Mouse (Mus musculus) left cerebral cortex, postnatal 10 days (tissue): ENCODE measurements around the gene Spem1. TPM values are rescaled to one million over a fixed set of nuclear protein-coding genes. Genes with fewer than 3 reads are reported as not detected.

Experiments
- DNase-seq, 2 experiments: peaks; one replicate each; pipeline ENCODE4 v3.0.0; 2021 to 2022; ENCODE audit warnings: low spot score in 2 of 2, mixed read lengths in 1 of 2; ENCODE audit errors: extremely low spot score in 1 of 2
- intact Hi-C: fragments of 180-260 bp; cut with DNase I; formaldehyde crosslinking; loops from one replicate; pipeline ENCODE4 v1.15.1; 2025
- total RNA-seq, 2 experiments: library from RNA; stranded (reverse); gene quantifications; 2 replicates each; pipeline ENCODE4 v1.2.3; 2021

Spem1 gene
- total RNA-seq, 2 experiments from 2014 or later, result 0.45 to 0.57 TPM

DNA sequence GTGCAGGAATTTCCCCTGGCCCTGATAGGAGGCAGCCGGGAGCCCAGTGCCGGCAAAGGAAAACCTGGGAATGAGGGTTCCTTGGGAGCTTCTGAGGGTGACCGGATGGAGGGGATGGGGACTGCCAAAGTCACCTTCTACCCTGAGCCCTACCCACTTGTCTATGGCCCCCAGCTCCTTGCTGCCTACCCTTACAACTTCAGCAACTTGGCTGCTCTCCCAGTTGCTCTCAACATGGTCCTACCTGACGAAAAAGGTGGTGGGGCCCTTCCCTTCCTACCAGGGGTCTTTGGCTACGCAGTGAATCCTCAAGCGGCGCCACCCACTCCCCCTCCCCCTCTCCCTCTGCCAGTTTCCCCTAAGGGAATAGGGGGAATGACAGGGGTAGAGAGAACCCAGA lies 43.0 kb downstream of the Spem1 start:
- no peak for DNase-seq
- intact Hi-C loops, result no loop called here

DNA sequence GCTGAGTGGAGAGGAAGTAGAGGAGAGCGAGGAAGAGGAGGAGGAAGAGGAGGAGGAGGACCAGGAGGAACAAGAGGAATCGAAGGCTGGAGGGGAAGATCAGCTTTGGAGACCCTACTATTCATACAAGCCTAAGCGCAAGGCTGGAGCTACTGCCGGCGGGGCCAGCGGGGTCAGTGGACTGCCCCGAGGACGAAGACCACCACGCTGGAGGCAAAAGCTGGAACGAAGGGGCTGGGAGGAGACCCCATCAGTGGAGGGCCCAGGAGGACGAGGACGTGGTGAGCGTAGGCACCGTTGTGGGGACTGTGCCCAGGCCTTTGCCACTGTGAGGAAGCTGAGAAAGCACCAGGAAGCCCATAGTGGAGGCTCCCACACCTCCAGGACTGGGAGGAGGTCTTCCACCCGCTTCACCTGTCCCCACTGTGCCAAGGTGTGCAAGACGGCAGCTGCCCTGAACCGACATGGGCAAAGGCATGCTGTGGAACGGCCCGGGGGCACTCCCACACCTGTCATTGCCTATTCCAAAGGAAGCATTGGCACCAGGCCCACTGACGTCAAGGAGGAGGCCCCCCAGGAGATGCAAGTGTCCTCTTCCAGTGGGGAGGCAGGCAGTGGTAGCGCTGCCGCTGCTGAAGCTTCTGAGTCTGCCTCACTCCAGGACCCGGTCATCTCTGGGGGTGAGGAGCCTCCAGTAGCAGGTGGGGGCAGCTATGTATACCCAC lies 43.6 kb downstream of the Spem1 start:
- intact Hi-C loops, result no loop called here

DNA sequence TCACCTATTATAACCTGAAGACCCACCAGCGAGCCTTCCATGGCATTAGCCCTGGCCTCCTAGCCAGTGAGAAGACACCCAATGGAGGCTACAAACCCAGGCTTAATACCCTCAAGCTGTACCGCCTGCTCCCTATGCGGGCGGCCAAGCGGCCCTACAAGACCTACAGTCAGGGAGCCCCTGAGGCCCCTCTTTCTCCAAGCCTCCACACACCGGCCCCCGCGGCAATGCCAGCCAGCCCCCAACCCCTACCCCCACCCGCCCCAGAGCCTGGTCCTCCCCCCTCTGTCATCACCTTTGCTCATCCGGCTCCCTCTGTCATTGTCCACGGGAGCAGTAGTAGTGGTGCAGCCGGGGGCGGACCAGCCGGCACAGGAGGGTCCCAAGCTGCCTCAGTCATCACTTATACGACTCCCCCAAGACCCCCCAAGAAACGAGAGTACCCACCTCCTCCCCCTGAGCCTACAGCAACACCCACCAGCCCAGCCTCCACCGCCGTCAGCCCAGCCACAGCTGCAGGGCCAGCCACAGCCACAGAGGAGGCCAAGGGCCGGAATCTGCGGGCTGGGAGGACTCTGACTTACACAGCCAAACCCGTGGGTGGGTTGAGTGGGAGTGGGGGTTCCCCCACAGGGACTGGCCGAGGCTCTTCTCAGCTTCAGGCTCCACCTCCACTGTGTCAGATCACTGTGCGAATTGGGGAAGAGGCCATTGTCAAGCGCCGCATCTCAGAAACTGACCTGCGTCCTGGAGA lies 44.3 kb downstream of the Spem1 start:
- no peak for DNase-seq
- intact Hi-C loops, result no loop called here

More for the DNA sequence above, 43.6 kb downstream of the Spem1 start:
- peak in 1 of 2 experiments; percentile 60 for DNase-seq

DNA sequence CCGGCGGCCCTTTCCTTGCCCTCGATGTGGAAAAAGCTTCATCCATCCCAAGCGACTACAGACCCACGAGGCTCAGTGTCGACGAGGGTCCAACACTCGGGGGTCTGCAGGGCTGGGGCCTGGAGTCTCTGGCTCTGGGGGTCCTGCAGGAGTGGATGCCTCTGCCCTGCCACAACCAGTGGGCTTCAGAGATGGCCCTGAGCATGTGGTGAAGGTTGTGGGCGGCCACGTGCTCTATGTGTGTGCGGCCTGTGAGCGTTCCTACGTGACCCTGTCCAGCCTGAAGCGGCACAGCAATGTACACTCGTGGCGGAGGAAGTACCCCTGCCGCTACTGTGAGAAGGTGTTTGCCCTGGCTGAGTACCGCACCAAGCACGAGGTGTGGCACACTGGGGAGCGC lies 45.5 kb downstream of the Spem1 start:
- intact Hi-C loops, result no loop called here
- DNase-seq, result no peak

DNA sequence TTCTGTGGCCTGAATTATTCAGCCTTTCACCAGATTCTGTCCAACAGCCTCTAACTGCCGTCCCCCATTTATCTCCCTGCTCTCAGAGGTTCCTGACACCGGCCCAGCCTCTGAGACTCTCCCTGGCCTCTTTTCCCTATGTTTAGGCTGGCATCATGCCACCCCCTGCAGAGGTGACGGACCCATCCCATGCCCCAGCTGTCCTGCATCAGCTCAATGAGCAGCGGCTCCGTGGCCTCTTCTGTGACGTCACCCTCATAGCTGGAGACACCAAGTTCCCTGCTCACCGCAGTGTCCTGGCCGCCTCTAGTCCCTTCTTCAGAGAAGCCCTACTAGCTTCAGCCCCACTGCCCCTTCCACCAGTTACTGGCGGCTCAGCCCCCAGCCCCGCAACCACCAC lies 46.3 kb downstream of the Spem1 start:
- intact Hi-C loops, result no loop called here
- peak in 1 of 2 experiments; percentile 60 for DNase-seq

DNA sequence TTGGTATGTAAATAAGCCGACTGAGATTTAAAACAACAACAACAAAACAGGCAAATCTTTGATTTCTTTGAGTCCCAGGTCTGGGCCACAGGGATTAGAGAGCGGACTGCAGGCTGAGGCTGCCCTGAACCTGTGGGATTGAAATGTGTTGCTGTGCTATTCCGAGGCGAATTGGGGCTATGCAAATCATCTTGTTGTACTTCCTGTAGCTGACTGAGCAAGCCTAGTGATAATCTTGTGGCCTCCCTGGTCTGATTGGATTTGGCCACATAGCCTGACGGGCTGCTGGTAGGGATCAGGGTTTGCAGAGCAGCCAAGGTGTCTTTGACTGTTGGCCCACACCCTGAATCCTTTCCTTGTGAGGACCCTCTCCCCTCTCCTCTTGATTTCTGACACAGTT lies 47.0 kb downstream of the Spem1 start:
- intact Hi-C loops, result no loop called here
- no peak for DNase-seq

Other genes with a start within 250 kb of the Spem1 start
- 1 to 10 TPM; 6.3 to 7.6 TPM for gene Wrap53, start 241.9 kb downstream of the Spem1 start, total RNA-seq
- 10 to 100 TPM; 20.5 to 26.1 TPM for gene Trp53, start 241.8 kb downstream of the Spem1 start, total RNA-seq
- gene Atp1b2, start 216.2 kb downstream of the Spem1 start, total RNA-seq, result 100 to 1,000 TPM; 395 to 416 TPM
- not detected for gene Shbg, start 204.3 kb downstream of the Spem1 start, total RNA-seq
- 10 to 100 TPM; 12.7 to 15.2 TPM for gene Sat2, start 200.2 kb downstream of the Spem1 start, total RNA-seq
- 10 to 100 TPM; 92.0 to 99.4 TPM for gene Fxr2, start 189.2 kb downstream of the Spem1 start, total RNA-seq
- gene Sox15, start 166.9 kb downstream of the Spem1 start, total RNA-seq, result not detected
- gene Mpdu1, start 159.5 kb downstream of the Spem1 start, total RNA-seq, result 10 to 100 TPM; 87.3 to 95.6 TPM
- 10 to 100 TPM; 11.6 to 12.2 TPM for gene Cd68, start 156.0 kb downstream of the Spem1 start, total RNA-seq
- gene Eif4a1, start 149.8 kb downstream of the Spem1 start, total RNA-seq, result 100 to 1,000 TPM; 455 to 466 TPM
- gene Senp3, start 140.1 kb downstream of the Spem1 start, total RNA-seq, result 100 to 1,000 TPM in 1 of 2 experiments, 10 to 100 TPM in 1; 96.9 to 103 TPM
- gene Tnfsf13, start 136.4 kb downstream of the Spem1 start, total RNA-seq, result 1 to 10 TPM in 1 of 2 experiments, under 1 TPM in 1; 0.39 to 1.6 TPM
- 1 to 10 TPM; 7.4 TPM for gene Tnfsf12, start 126.3 kb downstream of the Spem1 start, total RNA-seq
- 1 to 10 TPM in 1 of 2 experiments, under 1 TPM in 1; 0.81 to 1.5 TPM for gene Tnfsfm13, start 126.1 kb downstream of the Spem1 start, total RNA-seq
- 10 to 100 TPM; 52.1 to 52.9 TPM for gene Polr2a, start 63.5 kb downstream of the Spem1 start, total RNA-seq
- gene Slc35g3, start 60.2 kb downstream of the Spem1 start, total RNA-seq, result not detected
- gene Zbtb4, start 56.3 kb downstream of the Spem1 start, total RNA-seq, result 10 to 100 TPM; 57.1 to 67.6 TPM
- gene Chrnb1, start 26.2 kb downstream of the Spem1 start, total RNA-seq, result 1 to 10 TPM in 1 of 2 experiments, under 1 TPM in 1; 0.95 to 1.2 TPM
- 10 to 100 TPM; 20.0 to 21.5 TPM for gene Fgf11, start 20.3 kb downstream of the Spem1 start, total RNA-seq
- not detected for gene Tmem102, start 16.6 kb downstream of the Spem1 start, total RNA-seq
- gene Gm39566, start 6.9 kb downstream of the Spem1 start, total RNA-seq, result not detected
- not detected for gene Spem2, start 3.7 kb downstream of the Spem1 start, total RNA-seq
- gene Nlgn2, start 15.6 kb upstream of the Spem1 start, total RNA-seq, result 100 to 1,000 TPM; 268 to 274 TPM
- 100 to 1,000 TPM; 151 to 159 TPM for gene Tmem256, start 16.3 kb upstream of the Spem1 start, total RNA-seq
- 10 to 100 TPM; 28.4 to 32.2 TPM for gene Plscr3, start 24.2 kb upstream of the Spem1 start, total RNA-seq
- under 1 TPM; 0.11 to 0.14 TPM for gene Tnk1, start 36.5 kb upstream of the Spem1 start, total RNA-seq
- gene Tmem95, start 55.8 kb upstream of the Spem1 start, total RNA-seq, result not detected
- gene Kctd11, start 59.2 kb upstream of the Spem1 start, total RNA-seq, result under 1 TPM; 0.57 to 0.62 TPM
- gene Acap1, start 73.4 kb upstream of the Spem1 start, total RNA-seq, result under 1 TPM; 0.15 to 0.26 TPM
- 1 to 10 TPM; 1.8 TPM for gene 2810408A11Rik, start 78.8 kb upstream of the Spem1 start, total RNA-seq
- 100 to 1,000 TPM; 126 to 129 TPM for gene Neurl4, start 78.9 kb upstream of the Spem1 start, total RNA-seq
- gene Gps2, start 91.7 kb upstream of the Spem1 start, total RNA-seq, result 10 to 100 TPM; 24.8 to 25.7 TPM
- gene Eif5a, start 99.8 kb upstream of the Spem1 start, total RNA-seq, result 100 to 1,000 TPM; 525 to 535 TPM
- gene Ybx2, start 113.6 kb upstream of the Spem1 start, total RNA-seq, result 1 to 10 TPM; 9.5 TPM
- gene Slc2a4, start 126.0 kb upstream of the Spem1 start, total RNA-seq, result 1 to 10 TPM; 1.3 to 1.4 TPM
- not detected for gene Cldn7, start 142.6 kb upstream of the Spem1 start, total RNA-seq
- gene Ctdnep1, start 159.0 kb upstream of the Spem1 start, total RNA-seq, result 100 to 1,000 TPM; 104 to 118 TPM
- gene Elp5, start 160.3 kb upstream of the Spem1 start, total RNA-seq, result 100 to 1,000 TPM; 114 to 125 TPM
- gene Gabarap, start 169.0 kb upstream of the Spem1 start, total RNA-seq, result 100 to 1,000 TPM; 252 to 266 TPM
- gene Phf23, start 173.6 kb upstream of the Spem1 start, total RNA-seq, result 10 to 100 TPM; 35.2 to 38.6 TPM
- 10 to 100 TPM; 27.5 to 30.3 TPM for gene Dvl2, start 178.4 kb upstream of the Spem1 start, total RNA-seq
- 10 to 100 TPM; 44.8 to 48.0 TPM for gene Acadvl, start 193.2 kb upstream of the Spem1 start, total RNA-seq
- gene Dlg4, start 194.8 kb upstream of the Spem1 start, total RNA-seq, result 100 to 1,000 TPM; 871 to 875 TPM
- 1 to 10 TPM; 1.4 to 1.5 TPM for gene Asgr1, start 231.9 kb upstream of the Spem1 start, total RNA-seq